Mouse (Mus musculus) lung, embryonic 14.5 days (tissue): ENCODE results near the gene Iqcf1. TPM values are rescaled to one million over a fixed set of nuclear protein-coding genes. Genes with fewer than 3 reads are reported as not detected.

Source experiments
- ATAC-seq: fragments of 200-750 bp; cut with Nextera tagmentation; 2 replicates; pipeline ENCODE4 v1.8.0; 2017; ENCODE audit warnings: mild to moderate bottlenecking, moderate TSS enrichment, moderate library complexity; ENCODE audit not compliant: insufficient read depth
- DNase-seq: peaks from one replicate; pipeline ENCODE4 v3.0.0-alpha.2; 2015
- H3K27ac ChIP-seq: fragments of 300-500 bp; sonication (generic); 2 replicates; pipeline ENCODE4 v1.5.1; 2014; ENCODE audit warnings: low read depth, mild to moderate bottlenecking, moderate library complexity
- H3K27me3 ChIP-seq: fragments of 300-500 bp; sonication (generic); 2 replicates; pipeline ENCODE4 v1.6.1; 2014; ENCODE audit warnings: low read length, control low read depth; ENCODE audit not compliant: insufficient read depth
- H3K36me3 ChIP-seq: fragments of 300-500 bp; sonication (generic); 2 replicates; pipeline ENCODE4 v1.6.1; 2014; ENCODE audit warnings: control low read depth; ENCODE audit not compliant: insufficient read depth
- H3K4me1 ChIP-seq: fragments of 300-500 bp; sonication (generic); 2 replicates; pipeline ENCODE4 v1.6.1; 2014; ENCODE audit warnings: antibody characterized with exemption, control low read depth; ENCODE audit not compliant: insufficient read depth
- H3K4me2 ChIP-seq: fragments of 300-500 bp; sonication (generic); 2 replicates; pipeline ENCODE4 v1.6.1; 2014; ENCODE audit warnings: mild to moderate bottlenecking
- H3K4me3 ChIP-seq: fragments of 300-500 bp; sonication (generic); 2 replicates; pipeline ENCODE4 v1.5.1; 2014; ENCODE audit warnings: low read depth, low read length
- H3K9ac ChIP-seq: fragments of 300-500 bp; sonication (generic); 2 replicates; pipeline ENCODE4 v1.6.1; 2014
- H3K9me3 ChIP-seq: fragments of 300-500 bp; sonication (generic); 2 replicates; pipeline ENCODE4 v1.6.1; 2016; ENCODE audit warnings: low read depth, low read length, control low read depth
- CTCF ChIP-seq: IDR thresholded peaks from 2 replicates; pipeline ENCODE4 v1.5.1; 2016; ENCODE audit warnings: antibody characterized with exemption, low read depth
- WGBS: fragments of 180-500 bp; shearing (Covaris S2); extraction: QIAGEN DNeasy Blood & Tissue Kit; methylation state at CpG from one replicate; pipeline ENCODE4 v1.1.7; 2014; 5-methylcytosine and 5-hydroxymethylcytosine counted together
- polyA plus RNA-seq: library from polyadenylated mRNA; unstranded; fragments of >200 nt; fragmentation: Nextera tagmentation; extraction: Ambion mirVana; gene quantifications from 2 replicates; pipeline ENCODE4 v1.2.1, GENCODE M21; 2014

The Iqcf1 gene
- polyA plus RNA-seq, 1 experiment from 2014 or later: not detected

DNA sequence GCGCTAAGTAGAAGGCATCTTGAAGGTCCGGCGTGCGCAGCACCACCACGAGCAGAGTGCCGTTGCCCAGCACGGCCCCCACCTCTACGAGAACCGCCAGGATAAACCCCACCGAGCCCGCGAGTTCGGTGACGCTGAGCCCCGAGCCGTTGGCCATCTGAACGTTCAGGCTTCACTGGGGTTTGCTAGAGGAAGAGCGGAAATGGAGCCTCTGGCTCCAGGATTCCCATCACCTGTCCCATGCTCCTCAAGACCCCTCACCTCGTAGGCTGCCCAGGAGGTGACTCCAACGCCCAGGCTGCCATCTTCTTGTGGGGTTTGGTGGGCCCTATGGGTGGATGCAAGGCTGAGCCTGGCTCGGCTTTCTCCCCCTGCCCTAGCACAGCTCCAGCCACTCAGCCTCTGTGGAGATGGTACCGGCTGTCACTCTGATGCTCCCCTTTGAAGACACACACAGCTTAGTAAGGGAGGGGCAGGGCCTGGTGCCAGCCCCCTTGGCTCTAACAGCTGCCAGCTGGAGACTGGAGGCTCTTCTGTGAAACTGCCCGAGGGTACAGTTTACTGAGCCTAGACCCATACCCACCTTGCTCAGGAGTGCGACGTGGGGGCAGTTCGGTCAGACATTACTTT is 34.1 kb upstream of the Iqcf1 start, which contains the start of gene Gpr62:
Gene Gpr62, minus strand, starts transcription at position 368 of the 630 bp plus-strand sequence.
- Histone ChIP-seq H3K9ac (peak within 1 kb of the TSS; percentile 65), H3K4me1 (no peaks in the 10 kb centered on the region), H3K4me3 (peak within 1 kb of the TSS; percentile 54), H3K4me2 (peak within 1 kb of the TSS; percentile 88), H3K27me3 (no peaks in the 10 kb centered on the region), H3K27ac (no peak within 1 kb of the TSS; the same call in 1 of the 2 replicates), H3K9me3 (no peaks in the 10 kb centered on the region), H3K36me3 (peaks cover 38% of the 10 kb centered on the region)
- no peak for TF ChIP-seq CTCF
- ATAC-seq: peak; percentile 16; the same call in 1 of the 2 replicates
- DNase-seq: no peak
- 34% methylated on average over 26 of the region's 26 CpGs for WGBS

DNA sequence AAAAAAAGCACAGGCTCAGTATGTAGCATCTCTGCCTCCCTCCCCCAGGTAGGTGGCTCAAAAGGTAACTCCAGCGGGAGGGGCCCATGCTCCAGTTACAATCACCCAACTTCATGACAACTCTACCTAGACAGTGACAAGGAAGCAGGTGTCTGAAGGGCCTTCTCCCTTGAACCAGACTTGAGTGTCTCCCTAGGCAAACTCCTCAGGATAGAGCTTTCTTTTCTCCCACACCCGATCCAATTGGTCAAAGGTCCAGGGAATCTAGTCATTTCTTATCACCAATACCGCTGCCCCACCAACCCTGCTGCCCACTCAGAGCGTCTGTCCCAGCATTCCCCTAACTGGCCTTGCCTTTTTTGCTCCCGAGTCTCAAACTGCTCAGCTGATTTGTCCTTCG is 33.0 kb upstream of the Iqcf1 start:
- no peak overlapping the region for H3K4me3 ChIP-seq
- H3K9me3 ChIP-seq: no peaks in the 10 kb centered on the region
- peaks cover 27% of the 10 kb centered on the region for H3K36me3 ChIP-seq
- no peaks in the 10 kb centered on the region for H3K27me3 ChIP-seq
- DNase-seq (no peak), ATAC-seq (no peak)
- no peak overlapping the region for H3K4me2 ChIP-seq
- H3K9ac ChIP-seq: no peak overlapping the region
- WGBS: 85% methylated on average over 6 of the region's 6 CpGs
- H3K27ac ChIP-seq: no peak overlapping the region
- no peak for TF ChIP-seq CTCF
- no peaks in the 10 kb centered on the region for H3K4me1 ChIP-seq

DNA sequence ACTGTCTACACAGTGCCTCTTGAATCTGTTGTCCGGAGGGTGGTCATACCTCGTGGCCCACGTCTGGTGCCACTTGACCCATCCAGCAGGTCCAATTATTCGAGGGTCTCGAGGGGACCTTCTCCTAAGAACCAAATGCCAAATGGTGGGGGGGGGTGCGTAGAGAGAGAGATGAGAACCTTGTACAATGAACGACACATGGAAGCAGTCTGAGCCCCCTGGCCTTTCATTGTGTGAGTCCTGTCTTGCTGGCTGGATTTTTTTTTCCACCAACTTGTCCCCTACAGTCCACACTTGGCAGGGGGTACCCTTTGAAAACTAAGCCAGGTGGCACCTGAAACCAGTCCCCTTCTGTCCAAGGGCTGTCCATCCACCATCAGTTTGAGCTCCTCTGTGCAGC is 32.0 kb upstream of the Iqcf1 start:
- Histone ChIP-seq H3K36me3 (peaks cover 18% of the 10 kb centered on the region), H3K4me3 (no peak overlapping the region), H3K27me3 (no peaks in the 10 kb centered on the region), H3K9ac (no peak overlapping the region), H3K27ac (no peak overlapping the region), H3K4me1 (no peaks in the 10 kb centered on the region), H3K9me3 (no peaks in the 10 kb centered on the region), H3K4me2 (no peak overlapping the region)
- ATAC-seq (no peak), DNase-seq (no peak)
- TF ChIP-seq CTCF: no peak
- 81% methylated on average over 7 of the region's 7 CpGs for WGBS

DNA sequence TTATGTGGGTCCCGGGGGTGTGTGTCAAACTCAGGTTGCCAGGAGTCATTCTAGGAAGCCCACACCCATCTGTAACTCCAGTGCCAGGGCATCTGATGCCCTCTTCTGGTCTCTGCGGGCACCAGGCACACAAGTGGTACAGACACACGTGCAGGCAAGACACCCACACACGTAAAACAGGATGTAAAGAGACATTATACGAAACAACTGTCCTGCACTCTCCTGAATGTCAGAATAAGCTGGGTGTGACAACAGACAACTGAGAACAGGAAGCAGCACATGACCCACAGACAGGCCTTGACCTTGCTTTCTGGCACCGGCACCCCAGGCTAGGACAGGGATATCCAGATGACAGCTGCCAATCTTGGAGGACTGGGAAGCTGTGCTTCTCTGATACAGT is 30.4 kb upstream of the Iqcf1 start:
- Histone ChIP-seq H3K36me3 (peaks cover 4% of the 10 kb centered on the region; the same call in 1 of the 2 replicates), H3K9me3 (no peaks in the 10 kb centered on the region), H3K27me3 (no peaks in the 10 kb centered on the region), H3K9ac (no peak overlapping the region), H3K4me2 (no peak overlapping the region), H3K4me1 (peaks cover 5% of the 10 kb centered on the region), H3K27ac (no peak overlapping the region), H3K4me3 (no peak overlapping the region)
- ATAC-seq (no peak), DNase-seq (no peak)
- 59% methylated on average over 6 of the region's 6 CpGs for WGBS
- TF ChIP-seq CTCF: 0 out of 2 replicates have a peak, but pooled peaks have one; percentile 10

DNA sequence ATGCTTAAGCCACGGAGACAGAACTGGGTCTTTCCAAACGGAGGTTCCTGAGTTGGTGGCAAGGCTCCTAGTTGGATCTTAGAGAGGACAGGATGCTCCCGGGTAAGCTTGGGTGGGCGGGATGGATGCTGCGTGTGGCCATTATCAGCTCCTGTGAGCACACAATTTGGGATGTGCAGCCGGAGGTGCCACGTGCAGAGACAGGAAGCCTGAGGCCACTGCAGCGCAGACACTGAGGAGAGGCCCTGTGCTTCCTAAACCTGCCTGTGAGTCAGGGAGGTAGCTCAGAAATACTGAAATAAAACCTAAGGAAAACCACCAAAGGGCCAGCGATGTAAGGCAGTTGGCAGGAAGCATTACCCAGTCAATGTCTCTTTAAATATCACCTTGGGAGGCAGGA is 30.0 kb upstream of the Iqcf1 start:
- no peaks in the 10 kb centered on the region for H3K27me3 ChIP-seq
- no peak for ATAC-seq
- H3K4me2 ChIP-seq: no peak overlapping the region
- WGBS: 55% methylated on average over 9 of the region's 9 CpGs
- H3K9ac ChIP-seq: no peak overlapping the region
- no peaks in the 10 kb centered on the region for H3K9me3 ChIP-seq
- DNase-seq: no peak
- peaks cover 6% of the 10 kb centered on the region for H3K4me1 ChIP-seq
- TF ChIP-seq CTCF: no peak
- no peak overlapping the region for H3K27ac ChIP-seq
- H3K4me3 ChIP-seq: no peak overlapping the region
- no peaks in the 10 kb centered on the region for H3K36me3 ChIP-seq

DNA sequence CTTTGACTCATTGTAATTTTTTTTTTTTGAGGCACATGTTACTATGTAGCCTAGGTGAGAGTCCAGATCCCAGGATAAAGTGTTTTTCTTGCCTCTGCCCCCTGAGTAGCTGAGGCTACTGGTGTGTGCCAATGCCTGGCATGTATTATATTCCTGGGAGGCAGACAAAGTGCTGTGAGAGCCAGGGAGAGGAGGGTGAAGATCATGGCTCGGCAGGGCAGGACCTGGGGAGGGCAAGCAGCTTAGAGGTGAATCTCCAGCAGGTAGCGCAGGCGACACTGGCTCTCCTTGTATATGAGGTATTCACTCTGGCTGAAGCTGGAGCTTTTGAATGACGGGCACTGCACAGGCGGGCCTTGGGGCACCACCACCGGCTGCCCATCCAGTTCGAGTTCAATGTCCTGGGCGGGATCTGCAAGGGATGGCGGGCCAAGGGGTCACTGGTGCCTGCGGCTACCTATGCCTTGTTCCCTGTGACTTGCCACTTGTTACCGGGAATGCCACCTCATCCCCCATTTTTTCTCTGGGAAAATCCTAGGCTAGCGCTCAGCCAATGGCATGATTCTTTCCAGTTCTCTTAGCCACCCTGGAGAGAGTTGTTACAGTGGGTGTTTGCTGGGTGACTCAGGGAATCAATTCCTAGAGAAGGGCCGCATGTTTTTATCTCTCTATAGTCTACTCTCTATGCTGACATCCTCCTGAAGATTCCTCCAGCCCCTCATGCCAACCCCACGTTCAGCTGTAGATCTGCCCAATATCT is 28.6 kb upstream of the Iqcf1 start:
- Histone ChIP-seq H3K4me3 (no peak overlapping the region), H3K9me3 (no peaks in the 10 kb centered on the region), H3K27ac (no peak overlapping the region), H3K9ac (0 out of 2 replicates have a peak overlapping the region, but pooled peaks have one; percentile 6), H3K27me3 (no peaks in the 10 kb centered on the region), H3K4me1 (peaks cover 9% of the 10 kb centered on the region), H3K4me2 (peak overlapping the region; percentile 45), H3K36me3 (no peaks in the 10 kb centered on the region)
- 69% methylated on average over 14 of the region's 14 CpGs for WGBS
- TF ChIP-seq CTCF: no peak
- no peak for DNase-seq
- ATAC-seq: no peak

DNA sequence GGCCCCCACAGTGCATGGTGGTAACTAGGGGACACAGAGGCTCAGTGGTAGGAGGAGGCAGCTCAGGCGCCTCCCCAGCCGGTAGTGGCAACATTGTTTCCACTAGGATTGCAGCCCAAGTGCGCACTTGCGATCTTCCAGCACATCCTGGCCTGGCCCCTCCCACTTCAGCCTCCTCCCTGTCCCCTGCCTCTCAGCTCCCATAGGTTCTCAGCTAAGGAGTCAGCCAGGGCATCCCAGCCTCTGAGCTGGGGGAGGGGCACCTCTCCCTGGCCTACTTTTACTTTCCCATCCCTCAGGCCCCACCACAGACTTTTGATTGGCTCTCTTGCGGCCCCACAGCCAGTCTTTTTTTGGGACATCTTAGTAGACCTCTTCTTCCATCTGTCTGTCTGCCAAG is 27.9 kb upstream of the Iqcf1 start:
- peak; percentile 45 for ATAC-seq
- Histone ChIP-seq H3K9ac (no peak overlapping the region), H3K27ac (no peak overlapping the region), H3K4me3 (no peak overlapping the region), H3K4me2 (peak overlapping the region; percentile 45), H3K36me3 (no peaks in the 10 kb centered on the region), H3K27me3 (no peaks in the 10 kb centered on the region), H3K9me3 (no peaks in the 10 kb centered on the region), H3K4me1 (peaks cover 13% of the 10 kb centered on the region)
- TF ChIP-seq CTCF: peak; percentile 16; the same call in 1 of the 2 replicates
- WGBS: 15% methylated on average over 5 of the region's 5 CpGs
- DNase-seq: peak; percentile 77
